Mouse (Mus musculus) effector memory CD4-positive, alpha-beta T cell, adult 7 months (primary cell): ENCODE measurements around the gene Efna3. TPM values are rescaled to one million over a fixed set of nuclear protein-coding genes. Genes with fewer than 3 reads are reported as not detected.

Experiments
- polyA plus RNA-seq: library from polyadenylated mRNA; unstranded; fragments of 100-300 nt; shearing (Covaris generic); gene quantifications from one replicate; pipeline ENCODE4 v1.2.1, GENCODE M21; 2017

Gene Efna3
- not detected for polyA plus RNA-seq

GRCm38 (mm10) chr3:89322514-89323165, at the start of gene Efna3:
Gene Efna3, minus strand, starts transcription at chr3:89322965.

GRCm38 (mm10) chr3:89365153-89365485, 42.4 kb upstream of the Efna3 start, which contains the start of gene Dcst1:
Gene Dcst1, minus strand, starts transcription at chr3:89365253.

GRCm38 (mm10) chr3:89361675-89362074, 38.9 kb upstream of the Efna3 start, which contains the start of gene Dcst2:
Gene Dcst2, plus strand, starts transcription at chr3:89361975.

GRCm38 (mm10) chr3:89349869-89350501, 27.2 kb upstream of the Efna3 start, which contains the start of gene Adam15:
Gene Adam15, minus strand, starts transcription at chr3:89349996.

GRCm38 (mm10) chr3:89337721-89338578, 15.2 kb upstream of the Efna3 start, which contains the start of gene Efna4:
Gene Efna4, minus strand, starts transcription at chr3:89338028.

GRCm38 (mm10) chr3:89280606-89281511, 41.9 kb downstream of the Efna3 start, which contains the start of gene Efna1:
Gene Efna1, minus strand, starts transcription at chr3:89281142.

GRCm38 (mm10) chr3:89270051-89270755, 52.6 kb downstream of the Efna3 start, which contains the start of gene Slc50a1:
Gene Slc50a1, minus strand, starts transcription at chr3:89270570.

Other genes starting within 250 kb of the Efna3 start
- gene Rusc1, start 229.7 kb downstream of the Efna3 start, polyA plus RNA-seq, result 76.9 TPM
- gene Gm43738, start 221.9 kb downstream of the Efna3 start, polyA plus RNA-seq, result not detected
- gene Fdps, start 221.0 kb downstream of the Efna3 start, polyA plus RNA-seq, result 39.4 TPM
- not detected for gene Pklr, start 186.8 kb downstream of the Efna3 start, polyA plus RNA-seq
- 0.48 TPM for gene Hcn3, start 162.8 kb downstream of the Efna3 start, polyA plus RNA-seq
- gene Clk2, start 158.2 kb downstream of the Efna3 start, polyA plus RNA-seq, result 80.7 TPM
- gene Scamp3, start 145.5 kb downstream of the Efna3 start, polyA plus RNA-seq, result 240 TPM
- 102 TPM for gene Fam189b, start 139.8 kb downstream of the Efna3 start, polyA plus RNA-seq
- gene Gba, start 120.0 kb downstream of the Efna3 start, polyA plus RNA-seq, result 106 TPM
- 2.3 TPM for gene Thbs3, start 107.8 kb downstream of the Efna3 start, polyA plus RNA-seq
- 86.4 TPM for gene Mtx1, start 95.9 kb downstream of the Efna3 start, polyA plus RNA-seq
- gene Muc1, start 93.9 kb downstream of the Efna3 start, polyA plus RNA-seq, result 12.5 TPM
- gene Krtcap2, start 77.0 kb downstream of the Efna3 start, polyA plus RNA-seq, result 246 TPM
- gene Trim46, start 76.7 kb downstream of the Efna3 start, polyA plus RNA-seq, result 2.6 TPM
- 76.3 TPM for gene Dpm3, start 63.6 kb downstream of the Efna3 start, polyA plus RNA-seq
- gene Slc50a1, start 52.4 kb downstream of the Efna3 start, polyA plus RNA-seq, result 134 TPM
- not detected for gene Efna1, start 41.8 kb downstream of the Efna3 start, polyA plus RNA-seq
- 0.32 TPM for gene Efna4, start 15.1 kb upstream of the Efna3 start, polyA plus RNA-seq
- 18.8 TPM for gene Adam15, start 27.0 kb upstream of the Efna3 start, polyA plus RNA-seq
- 0.16 TPM for gene Dcst2, start 39.0 kb upstream of the Efna3 start, polyA plus RNA-seq
- gene Dcst1, start 42.3 kb upstream of the Efna3 start, polyA plus RNA-seq, result 0.16 TPM
- gene Zbtb7b, start 71.8 kb upstream of the Efna3 start, polyA plus RNA-seq, result 10.7 TPM
- gene Lenep, start 79.8 kb upstream of the Efna3 start, polyA plus RNA-seq, result not detected
- 32.0 TPM for gene Flad1, start 88.9 kb upstream of the Efna3 start, polyA plus RNA-seq
- gene Cks1b, start 95.4 kb upstream of the Efna3 start, polyA plus RNA-seq, result 10.2 TPM
- gene Shc1, start 95.5 kb upstream of the Efna3 start, polyA plus RNA-seq, result 71.5 TPM
- gene Pygo2, start 107.2 kb upstream of the Efna3 start, polyA plus RNA-seq, result 47.8 TPM
- 109 TPM for gene Pbxip1, start 113.7 kb upstream of the Efna3 start, polyA plus RNA-seq
- 7.7 TPM for gene Pmvk, start 131.6 kb upstream of the Efna3 start, polyA plus RNA-seq
- gene Kcnn3, start 197.2 kb upstream of the Efna3 start, polyA plus RNA-seq, result not detected